Mouse (Mus musculus) cerebellum, postnatal 14 days (tissue): ENCODE measurements around the gene Stk11ip.
A peak's percentile ranks its signal among the peaks of the same experiment; 100 is the strongest.

Experiments used
- DNase-seq, 2 experiments: peaks; one replicate each; pipeline ENCODE4 v3.0.0; 2021; ENCODE audit warnings: mixed read lengths in 2 of 2

Stk11ip gene

DNA sequence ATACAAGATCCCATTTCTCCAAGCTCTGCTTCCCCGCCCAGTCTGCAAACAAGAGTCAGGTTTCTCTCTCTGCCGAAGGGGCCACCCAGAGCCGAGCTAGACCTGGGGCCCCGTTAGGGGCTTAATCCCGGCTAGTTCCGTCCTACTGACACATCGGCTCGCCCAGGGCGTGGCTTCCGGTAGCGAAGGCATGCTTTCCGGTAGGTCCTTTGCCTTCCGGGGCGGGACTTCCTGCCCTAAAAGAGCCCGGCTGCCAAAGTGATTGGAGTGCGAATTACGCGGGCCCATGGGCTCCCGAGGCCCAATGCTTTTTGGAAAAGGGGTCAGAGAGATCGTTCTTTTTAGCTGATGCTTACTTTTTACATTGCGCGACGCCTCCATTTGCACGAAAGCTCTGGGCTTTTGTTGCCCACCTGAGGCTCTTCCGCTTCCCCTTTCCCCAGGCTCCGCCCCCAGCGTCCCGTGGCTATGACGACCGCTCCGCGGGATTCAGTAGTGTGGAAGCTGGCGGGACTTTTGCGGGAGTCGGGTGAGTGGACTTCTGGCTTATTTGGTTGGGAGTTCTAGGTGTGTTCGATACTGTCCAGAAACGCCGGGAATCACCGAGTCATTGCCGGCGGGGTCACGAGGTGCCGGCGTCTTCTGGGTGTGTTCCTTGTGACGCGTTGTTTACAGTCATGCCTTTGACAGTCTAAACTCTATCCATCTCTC is at the start of gene Stk11ip:
TSS of gene Stk11ip (plus strand) at position 209 of the 711 bp plus-strand sequence.
- peak; percentile 90 to 93 for DNase-seq

DNA sequence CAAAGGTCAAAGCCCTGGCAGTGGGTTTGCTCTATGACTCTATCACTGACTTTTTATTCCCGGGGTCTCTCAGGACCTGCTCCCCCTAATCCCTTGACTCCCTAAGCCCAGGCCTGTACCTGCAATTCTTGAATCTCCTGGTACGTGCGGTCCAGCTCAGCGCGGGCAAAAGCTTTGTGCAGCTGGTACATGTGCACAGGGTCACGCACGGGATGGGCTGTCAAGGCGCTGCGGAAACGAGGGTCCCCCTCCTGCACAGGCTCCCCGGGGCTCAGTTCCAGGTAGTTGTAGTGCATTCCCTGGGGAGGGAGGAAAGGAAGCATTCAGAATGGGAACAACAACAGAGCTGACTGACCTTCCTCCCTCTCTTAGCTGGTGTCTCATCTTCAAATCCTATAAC is 44.9 kb upstream of the Stk11ip start:
- DNase-seq: no peak

DNA sequence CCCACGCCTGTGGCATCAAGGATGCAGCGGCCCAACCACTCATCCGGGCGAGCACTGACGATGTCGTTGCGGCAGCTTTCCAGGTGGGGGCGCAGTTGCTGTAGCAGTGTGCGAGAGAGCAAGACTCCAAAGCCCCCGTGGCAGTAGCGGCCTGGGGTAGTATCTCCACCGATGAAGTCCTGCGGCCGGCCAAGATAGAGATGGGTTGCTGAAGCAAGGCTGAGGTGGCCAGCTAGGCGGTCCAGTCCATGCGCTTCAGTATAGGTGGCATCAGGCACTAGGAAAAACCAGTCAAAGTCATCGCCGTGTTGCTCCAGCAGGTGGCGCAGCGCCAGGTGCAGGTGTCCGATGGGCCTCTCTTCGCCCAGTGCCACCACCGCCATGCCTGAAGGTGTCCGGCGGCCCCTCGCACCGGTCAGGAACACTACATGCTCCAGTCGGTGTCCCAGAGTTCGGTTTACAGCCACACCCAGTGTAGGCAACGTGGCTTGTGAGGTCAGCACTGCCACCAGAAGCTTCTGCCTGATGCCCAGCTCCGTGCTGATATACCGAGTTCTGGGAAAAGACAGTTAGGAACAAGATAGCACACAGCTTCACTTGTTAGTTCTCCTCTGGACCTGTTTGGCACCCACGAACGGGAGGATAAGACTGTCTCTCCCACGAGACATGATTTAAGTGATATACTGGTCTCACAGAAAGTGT is 43.9 kb upstream of the Stk11ip start:
- DNase-seq: peak; percentile 96

DNA sequence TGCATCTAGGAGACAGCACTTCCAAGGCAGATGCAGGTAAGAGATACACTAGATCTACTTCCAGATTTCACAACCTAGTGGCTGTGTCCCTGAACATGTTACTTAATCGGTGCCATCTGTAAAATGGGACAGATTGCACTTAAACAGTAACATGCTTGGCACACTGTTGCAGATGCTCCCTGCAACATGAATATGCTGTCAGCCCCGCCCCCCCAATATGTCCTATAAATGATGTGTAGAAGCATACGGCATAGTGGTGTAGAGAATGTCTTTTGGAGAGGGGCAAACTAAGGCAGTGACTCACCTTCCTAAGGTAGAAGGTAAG is 43.4 kb upstream of the Stk11ip start:
- no peak for DNase-seq

- DNase-seq: peak in 1 of 2 experiments; percentile 50
These were observed 42.8 kb upstream of the Stk11ip start for GRCm38 (mm10) chr1:75478497-75478896.

GRCm38 (mm10) chr1:75478916-75479634 is 42.3 kb upstream of the Stk11ip start, which contains the start of the genes Chpf and Tmem198:
TSS of gene Chpf (minus strand) at chr1:75479307.
TSS of gene Tmem198 (plus strand) at chr1:75479532.
- peak; percentile 98 to 99 for DNase-seq

- DNase-seq: no peak
These were observed 41.7 kb upstream of the Stk11ip start for GRCm38 (mm10) chr1:75479635-75479989.

GRCm38 (mm10) chr1:75480036-75480435 is 41.3 kb upstream of the Stk11ip start:
- DNase-seq: peak in 1 of 2 experiments; percentile 46

DNA sequence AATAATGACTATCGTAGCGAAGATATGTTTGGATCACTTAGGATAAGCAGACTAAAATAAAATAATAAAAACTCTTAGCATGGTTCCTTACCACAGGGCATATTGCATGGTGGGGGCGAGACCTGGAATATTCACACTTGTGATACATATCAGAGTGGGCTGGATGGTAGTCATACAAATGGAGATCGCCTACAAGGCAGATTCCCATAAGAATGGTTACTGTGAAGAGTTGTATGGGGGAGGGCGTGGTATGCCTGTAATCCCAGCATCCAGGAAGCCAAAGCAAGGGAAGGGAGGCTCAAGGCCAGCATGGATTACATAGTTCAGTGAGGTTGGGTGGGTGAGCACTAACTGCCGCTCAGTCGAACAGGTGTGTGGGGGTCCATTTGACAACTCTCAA is 40.6 kb upstream of the Stk11ip start:
- no peak for DNase-seq

- no peak for DNase-seq
These were observed 34.8 kb upstream of the Stk11ip start for GRCm38 (mm10) chr1:75486561-75486960.

DNA sequence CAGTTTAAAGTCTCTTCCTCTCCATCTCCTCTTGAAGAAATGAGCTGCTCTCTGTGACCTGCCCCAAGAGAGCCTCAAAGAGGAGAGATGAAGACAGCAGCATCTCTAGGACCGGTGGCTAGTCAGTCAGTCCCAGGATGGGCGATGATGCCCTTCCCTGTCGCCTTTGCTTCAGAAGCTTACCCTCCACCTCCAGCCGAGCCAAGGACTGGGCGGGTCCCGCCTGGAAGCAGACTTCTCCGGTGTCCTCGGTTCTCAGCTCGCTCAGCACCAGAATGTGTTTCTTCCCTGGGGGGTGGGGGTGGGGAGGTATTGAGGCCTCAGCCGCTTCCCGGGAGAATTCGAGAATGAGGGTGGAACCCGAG is 34.3 kb upstream of the Stk11ip start:
- DNase-seq: no peak

GRCm38 (mm10) chr1:75487405-75488161 is 33.7 kb upstream of the Stk11ip start:
- peak; percentile 83 to 85 for DNase-seq

- DNase-seq: no peak
These were observed 30.4 kb upstream of the Stk11ip start for GRCm38 (mm10) chr1:75490785-75491551.

DNA sequence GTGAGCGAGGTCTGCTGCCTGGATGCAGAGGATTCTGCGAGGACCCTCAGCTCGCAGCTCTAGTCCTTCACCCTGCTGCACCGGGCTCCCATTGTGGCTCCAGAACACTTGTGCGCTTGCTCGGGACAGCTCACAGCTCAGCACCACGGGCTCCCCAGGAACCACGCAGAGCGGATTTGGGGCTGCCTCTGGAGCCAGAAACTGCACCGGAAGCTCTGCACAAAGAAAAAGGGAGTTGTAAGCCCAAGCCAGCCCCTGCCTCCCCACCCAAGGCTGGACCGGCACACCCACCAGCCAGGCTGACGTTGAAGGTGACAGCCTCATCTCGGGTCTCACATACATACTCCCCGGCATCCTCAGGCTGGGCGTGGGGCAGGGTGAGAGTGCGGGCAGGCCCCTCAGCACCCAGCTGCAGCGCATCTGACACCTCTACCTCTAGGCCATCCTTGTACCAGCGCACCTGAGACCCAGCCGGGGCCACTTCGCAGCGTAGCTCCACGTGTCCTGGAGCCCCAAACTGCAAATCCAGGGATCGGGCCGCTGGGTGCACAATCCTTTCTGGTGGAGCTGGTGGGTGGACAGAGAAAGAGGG is 28.7 kb upstream of the Stk11ip start:
- no peak for DNase-seq

DNA sequence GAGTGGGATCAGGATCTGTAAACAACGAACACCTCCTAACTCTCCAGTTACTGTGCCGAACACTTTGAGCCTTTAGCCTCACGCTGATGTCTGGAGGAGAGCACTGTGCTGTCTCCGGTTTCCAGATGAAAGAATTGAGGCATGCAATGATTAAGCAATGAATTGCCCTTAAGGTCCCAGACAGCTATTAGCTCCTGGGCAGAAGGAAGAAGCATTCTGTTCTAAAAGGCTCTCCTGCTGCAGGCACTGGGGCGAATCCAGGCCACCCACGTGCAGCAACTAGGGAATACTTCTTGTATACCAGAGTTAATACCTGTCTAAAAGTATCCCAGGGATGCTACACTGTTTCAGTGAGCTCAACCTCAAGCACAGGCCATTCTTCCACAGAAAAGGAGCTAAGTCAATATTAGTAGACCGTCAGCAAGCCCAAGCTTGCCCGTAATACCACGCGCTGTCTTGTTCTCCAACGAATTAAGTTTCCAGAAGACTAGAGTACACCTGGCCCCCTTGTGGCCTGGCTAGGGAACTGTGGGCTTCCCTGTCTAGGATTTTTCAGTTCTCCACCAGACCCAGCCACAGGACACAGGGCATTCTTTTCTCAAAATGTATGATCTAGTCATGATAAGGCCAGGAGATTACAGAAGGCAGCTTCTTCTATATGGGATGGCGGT is 26.3 kb upstream of the Stk11ip start:
- peak; percentile 69 to 72 for DNase-seq

GRCm38 (mm10) chr1:75498897-75499296 is 22.4 kb upstream of the Stk11ip start:
- no peak for DNase-seq

GRCm38 (mm10) chr1:75499441-75499840 is 21.9 kb upstream of the Stk11ip start:
- no peak for DNase-seq

- DNase-seq: no peak
These were observed 19.4 kb upstream of the Stk11ip start for GRCm38 (mm10) chr1:75501905-75502304.

DNA sequence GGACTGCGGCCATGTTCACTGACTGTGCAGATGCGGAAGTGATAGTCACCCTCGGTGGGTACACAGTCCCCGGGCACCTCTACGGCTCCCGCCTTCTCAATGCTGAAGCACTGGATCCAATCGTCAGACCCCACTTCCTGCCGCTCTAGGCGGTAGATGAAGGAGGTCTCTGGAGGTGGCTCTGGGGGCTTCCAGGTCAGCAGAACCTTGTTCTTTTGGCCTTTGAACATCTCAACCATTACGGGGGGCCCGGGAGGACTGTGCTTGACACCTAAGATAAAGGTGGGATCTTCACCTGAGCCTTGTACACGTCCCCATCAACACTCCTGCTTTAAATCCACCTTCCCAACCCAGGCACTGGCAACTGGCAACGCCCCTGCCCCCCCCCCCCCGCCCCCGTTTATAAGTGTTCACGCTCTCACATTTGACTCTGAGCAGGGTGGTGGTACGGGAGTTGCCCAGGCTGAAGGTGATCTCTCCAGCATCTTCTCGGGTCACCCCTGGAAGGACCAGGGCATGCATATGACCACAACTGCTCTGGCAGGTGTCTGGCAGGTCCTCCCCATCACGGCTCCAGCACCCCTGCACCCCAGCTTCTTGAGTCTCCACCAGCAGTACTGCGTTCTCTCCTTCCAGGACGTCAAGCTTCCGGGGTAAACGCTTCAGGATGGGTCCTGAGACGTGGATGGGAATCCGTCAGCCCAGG is 18.2 kb upstream of the Stk11ip start:
- no peak for DNase-seq

GRCm38 (mm10) chr1:75503651-75503980 is 17.7 kb upstream of the Stk11ip start:
- no peak for DNase-seq
